Comparison of ENCODE assay signal across 16 mouse cellular contexts in genomic region chr10:77288639-77289195, GRCm38 (mm10). TPM values are rescaled to one million over a fixed set of nuclear protein-coding genes. Genes with fewer than 3 reads are reported as not detected.
A peak's percentile ranks its signal among the peaks of the same experiment; 100 is the strongest.
DNase-seq lines count a peak whose midpoint lies in the region; ATAC-seq and TF ChIP-seq lines count a peak whose summit lies in the region.
"Had no signal": no experiment of that assay in that cellular context is flagged by ENCODE, and none has a peak within 500 bp of the region (broad histone marks: within the 10 kb centered on the region; RNA-seq: fewer than 3 reads in every experiment).

No protein-coding gene starts in this region.

- TF ChIP-seq EP300 in CH12.LX (IDR thresholded peaks at IDR 0.05; ENCODE audit: low read length) = 0 out of 2 replicates have a peak, but pooled peaks have one; percentile 31

- H3K27me3 ChIP-seq in heart, embryonic 10.5 days (ENCODE audit: insufficient read depth, poor library complexity, severe bottlenecking) = no peaks in the 10 kb centered on the region
- H3K27me3 ChIP-seq in kidney, adult 2 months (replicated peaks; ENCODE audit: control insufficient read depth, insufficient read depth, low read length) = no peaks in the 10 kb centered on the region
- no peaks in the 10 kb centered on the region for H3K27me3 ChIP-seq in CH12.LX (replicated peaks)
- H3K27me3 ChIP-seq in embryonic facial prominence, embryonic 13.5 days = peaks cover 14% of the 10 kb centered on the region
- H3K27me3 ChIP-seq: lung, embryonic 15.5 days had no signal

- TF ChIP-seq CTCF in kidney, adult 2 months (conservative IDR thresholded peaks at IDR 0.05; ENCODE audit: insufficient read depth, insufficient read length, low read depth, low read length) = no peak
- TF ChIP-seq CTCF in CH12.LX (conservative IDR thresholded peaks at IDR 0.05 in 1 of 2, IDR thresholded peaks at IDR 0.05 in 1 of 2; ENCODE audit: low read depth in 2 of 2, low read length in 2 of 2) = no peak

- 0 out of 2 replicates have a peak overlapping the region, but pooled peaks have one; percentile 27 for H3K4me3 ChIP-seq in heart, embryonic 10.5 days
- no peak overlapping the region for H3K4me3 ChIP-seq in kidney, adult 2 months (ENCODE audit: insufficient read depth, low read depth, low read length)
- H3K4me3 ChIP-seq in CH12.LX (replicated peaks in 1 of 3; ENCODE audit: low read depth in 2 of 3, low read length in 2 of 3, poor library complexity in 1 of 3) = no peak overlapping the region
- H3K4me3 ChIP-seq in embryonic facial prominence, embryonic 13.5 days = no peak overlapping the region
- H3K4me3 ChIP-seq: lung, embryonic 15.5 days; myocyte had no signal

- intact Hi-C loops in heart, postnatal 10 days (cut with DNase I) = no loop called here
- intact Hi-C loops in left cerebral cortex, postnatal 25 days (cut with DNase I) = no loop called here

- TF ChIP-seq POLR2A in kidney, adult 2 months (IDR thresholded peaks at IDR 0.05; ENCODE audit: low read depth, low read length) = no peak
- no peak for TF ChIP-seq POLR2A in CH12.LX (IDR thresholded peaks at IDR 0.05; ENCODE audit: low read depth, low read length)

- peak overlapping the region; percentile 2; the same call in 1 of the 2 replicates for H3K4me2 ChIP-seq in CH12.LX (ENCODE audit: insufficient read depth, low read depth, poor library complexity, severe bottlenecking)
- peak overlapping the region; percentile 38; the same call in 1 of the 2 replicates for H3K4me2 ChIP-seq in embryonic facial prominence, embryonic 13.5 days
- H3K4me2 ChIP-seq: lung, embryonic 15.5 days had no signal

- in situ Hi-C loops in CH12.LX (cut with MboI; ENCODE audit: low pct_ligation_motif_present, low pct_unique_long_range_greater_than_20kb, low sequenced_read_pairs) = loop anchor here (5.0 kb wide), 2 partner anchors 69 to 224 kb away; no protein-coding TSS in a partner anchor

- DNase-seq in heart, embryonic 10.5 days (ENCODE audit: low spot score) = no peak
- DNase-seq in heart, postnatal 10 days = no peak
- DNase-seq in kidney, adult 2 months = peak; percentile 9
- DNase-seq in kidney, adult 11 months = no peak
- peak; percentile 61 for DNase-seq in CH12.LX (ENCODE audit: extremely low read depth)
- DNase-seq in left cerebral cortex, postnatal 25 days (ENCODE audit: low spot score in 2 of 2) = no peak
- DNase-seq: adrenal gland, postnatal 36 days; cerebellum, postnatal 10 days; kidney, adult 18-20 months; kidney, postnatal 25 days; layer of hippocampus, adult 9-11 months; liver; right cerebral cortex, adult 18-20 months had no signal

- no peaks in the 10 kb centered on the region for H3K9me3 ChIP-seq in heart, embryonic 10.5 days
- H3K9me3 ChIP-seq in CH12.LX (replicated peaks; ENCODE audit: low read length) = no peaks in the 10 kb centered on the region
- no peaks in the 10 kb centered on the region for H3K9me3 ChIP-seq in embryonic facial prominence, embryonic 13.5 days
- H3K9me3 ChIP-seq: lung, embryonic 15.5 days had no signal

- no peak overlapping the region for H3K9ac ChIP-seq in CH12.LX (ENCODE audit: insufficient read depth, low read depth)
- H3K9ac ChIP-seq in embryonic facial prominence, embryonic 13.5 days = no peak overlapping the region
- H3K9ac ChIP-seq: lung, embryonic 15.5 days had no signal

- peak overlapping the region; percentile 62; the same call in 1 of the 2 replicates for H3K27ac ChIP-seq in heart, embryonic 10.5 days
- H3K27ac ChIP-seq in kidney, adult 2 months (ENCODE audit: insufficient read depth, low read depth, low read length) = no peak overlapping the region
- H3K27ac ChIP-seq in CH12.LX (ENCODE audit: insufficient read depth, low read depth) = no peak overlapping the region
- H3K27ac ChIP-seq in embryonic facial prominence, embryonic 13.5 days = no peak overlapping the region
- H3K27ac ChIP-seq: lung, embryonic 15.5 days had no signal

- H3K36me3 ChIP-seq in heart, embryonic 10.5 days = no peaks in the 10 kb centered on the region
- H3K36me3 ChIP-seq in kidney, adult 2 months (ENCODE audit: control insufficient read depth, insufficient read depth, low read length) = no peaks in the 10 kb centered on the region
- no peaks in the 10 kb centered on the region for H3K36me3 ChIP-seq in CH12.LX (replicated peaks in 1 of 2; ENCODE audit: control insufficient read depth in 1 of 2, insufficient read depth in 1 of 2, low read length in 1 of 2)
- H3K36me3 ChIP-seq in embryonic facial prominence, embryonic 13.5 days = no peaks in the 10 kb centered on the region

- ATAC-seq in embryonic facial prominence, embryonic 13.5 days (ENCODE audit: insufficient number of reproducible peaks, insufficient read depth, low FRiP score, low TSS enrichment, low read depth) = no peak

- dilution Hi-C loops in CH12.LX (cut with MboI; ENCODE audit: extremely low pct_ligation_motif_present, extremely low pct_unique_long_range_greater_than_20kb, low sequenced_read_pairs) = no loop called here

- TF ChIP-seq RAD21 in CH12.LX (IDR thresholded peaks at IDR 0.05; ENCODE audit: low read depth, low read length) = no peak

- 37% methylated on average over 5 of the region's 5 CpGs for WGBS in heart, embryonic 10.5 days
- 27% methylated on average over 5 of the region's 5 CpGs for WGBS in kidney, adult 2 months
- WGBS in embryonic facial prominence, embryonic 13.5 days = 25% methylated on average over 5 of the region's 5 CpGs

- no peaks in the 10 kb centered on the region for H3K79me2 ChIP-seq in CH12.LX (replicated peaks; ENCODE audit: control insufficient read depth, extremely low read depth, insufficient read depth, poor library complexity, severe bottlenecking)

- peaks cover 45% of the 10 kb centered on the region for H3K4me1 ChIP-seq in heart, embryonic 10.5 days
- H3K4me1 ChIP-seq in kidney, adult 2 months (ENCODE audit: control insufficient read depth, insufficient read depth, low read length) = no peaks in the 10 kb centered on the region
- H3K4me1 ChIP-seq in CH12.LX (ENCODE audit: control insufficient read depth in 1 of 2, insufficient read depth in 2 of 2) = peaks cover 5 to 30% of the 10 kb centered on the region in 2 experiments; a peak in 3 of 4 replicates
- H3K4me1 ChIP-seq in embryonic facial prominence, embryonic 13.5 days = peaks cover 34% of the 10 kb centered on the region

TF ChIP-seq in CH12.LX, 34 proteins besides CTCF, POLR2A, EP300 and RAD21 (continues in another document):
- TF ChIP-seq MAZ (IDR thresholded peaks at IDR 0.05; ENCODE audit: low read depth, low read length) (no peak), ELF1 (IDR thresholded peaks at IDR 0.05; ENCODE audit: low read depth, low read length) (no peak), TCF12 (IDR thresholded peaks at IDR 0.05; ENCODE audit: low read depth, low read length) (no peak), POLR2AphosphoS2 (IDR thresholded peaks at IDR 0.05; ENCODE audit: low read depth, low read length) (no peak), MXI1 (IDR thresholded peaks at IDR 0.05; ENCODE audit: low read depth, low read length) (no peak), JUN (IDR thresholded peaks at IDR 0.05; ENCODE audit: insufficient read depth, low read depth, low read length) (no peak), ZKSCAN1 (IDR thresholded peaks at IDR 0.05; ENCODE audit: borderline replicate concordance, low read depth, low read length) (no peak), NRF1 (IDR thresholded peaks at IDR 0.05; ENCODE audit: low read depth, low read length) (no peak), CHD2 (IDR thresholded peaks at IDR 0.05; ENCODE audit: low read length) (no peak), E2F4 (IDR thresholded peaks at IDR 0.05; ENCODE audit: insufficient replicate concordance, low read depth, low read length) (no peak), ZNF384 (IDR thresholded peaks at IDR 0.05; ENCODE audit: low read depth, low read length) (no peak), CHD1 (IDR thresholded peaks at IDR 0.05; ENCODE audit: low read depth, low read length) (no peak), UBTF (IDR thresholded peaks at IDR 0.05; ENCODE audit: low read depth, low read length) (no peak), JUND (conservative IDR thresholded peaks at IDR 0.05; ENCODE audit: low read depth, low read length) (no peak), MEF2A (IDR thresholded peaks at IDR 0.05; ENCODE audit: borderline replicate concordance, low read depth, low read length) (peak; percentile 86), GABPA (IDR thresholded peaks at IDR 0.05; ENCODE audit: insufficient replicate concordance, low read depth, low read length) (no peak), USF2 (conservative IDR thresholded peaks at IDR 0.05; ENCODE audit: low read depth, low read length) (peak; percentile 21; the same call in 1 of the 2 replicates), KAT2A (IDR thresholded peaks at IDR 0.05; ENCODE audit: insufficient replicate concordance, low read length) (no peak), SIN3A (IDR thresholded peaks at IDR 0.05; ENCODE audit: low read length) (no peak), USF1 (IDR thresholded peaks at IDR 0.05; ENCODE audit: low read depth, low read length) (peak; percentile 48), NELFE (IDR thresholded peaks at IDR 0.05; ENCODE audit: low read depth, low read length) (no peak), TBP (conservative IDR thresholded peaks at IDR 0.05; ENCODE audit: low read depth, low read length) (no peak), HCFC1 (IDR thresholded peaks at IDR 0.05; ENCODE audit: low read depth, low read length) (no peak), MYC (IDR thresholded peaks at IDR 0.05; ENCODE audit: low read depth, low read length) (no peak), PAX5 (IDR thresholded peaks at IDR 0.05; ENCODE audit: low read length) (no peak), ETS1 (conservative IDR thresholded peaks at IDR 0.05; ENCODE audit: low read depth, low read length) (no peak), IRF4 (IDR thresholded peaks at IDR 0.05; ENCODE audit: low read depth, low read length) (no peak), SMC3 (IDR thresholded peaks at IDR 0.05; ENCODE audit: low read depth, low read length) (no peak), MAX (IDR thresholded peaks at IDR 0.05; ENCODE audit: low read length) (peak; percentile 72; the same call in 1 of the 2 replicates), BHLHE40 (IDR thresholded peaks at IDR 0.05; ENCODE audit: low read depth, low read length) (peak; percentile 59), MAFK (IDR thresholded peaks at IDR 0.05; ENCODE audit: insufficient replicate concordance, low read length) (0 out of 2 replicates have a peak, but pooled peaks have one; percentile 22)

RNA-seq across cellular contexts. Expression of gene Pofut2, which starts 29.7 kb away (rescaled TPM):
- polyA plus RNA-seq in heart, embryonic 10.5 days (2016; fragmentation: Nextera tagmentation; extraction: Ambion mirVana) = 119 and 137 TPM in 2 replicates
- total RNA-seq in heart, postnatal 10 days (2021) = 10 to 100 TPM; 60.3 to 61.0 TPM
- 45.9 and 50.6 TPM in 2 replicates for polyA plus RNA-seq in kidney, adult 2 months (2012; rRNA removed)
- total RNA-seq in CH12.LX (2012; rRNA removed) (23.4 and 23.7 TPM in 2 replicates), CH12.LX (2014; rRNA removed) (11.9 and 13.6 TPM in 2 replicates)
- polyA plus RNA-seq in CH12.LX (2012; ENCODE audit: insufficient read length, low read depth) = 16.5 and 22.0 TPM in 2 replicates
- 132 and 134 TPM in 2 replicates for polyA plus RNA-seq in embryonic facial prominence, embryonic 13.5 days (2015; fragmentation: Nextera tagmentation; extraction: Ambion mirVana)
- 10 to 100 TPM; 32.8 to 35.9 TPM for total RNA-seq in left cerebral cortex, postnatal 25 days (2021)

Comparison
In these comparisons a context has a peak if more than half of its experiments do, and no peak if none do; other contexts are left out.
1. DNase-seq: peak in kidney, adult 2 months (single experiment) and CH12.LX (single experiment); none in heart, embryonic 10.5 days (single experiment), heart, postnatal 10 days (0 of 2), kidney, adult 11 months (single experiment) and left cerebral cortex, postnatal 25 days (0 of 2).